Mouse (Mus musculus): ENCODE measurements at regions not wholly inside any gene's neighbourhood (a gene's known extent, or its start where the extent isn't known, plus 50 kb on each side); places are given as distances from the start of the nearest gene placed in this dataset.

DNA sequence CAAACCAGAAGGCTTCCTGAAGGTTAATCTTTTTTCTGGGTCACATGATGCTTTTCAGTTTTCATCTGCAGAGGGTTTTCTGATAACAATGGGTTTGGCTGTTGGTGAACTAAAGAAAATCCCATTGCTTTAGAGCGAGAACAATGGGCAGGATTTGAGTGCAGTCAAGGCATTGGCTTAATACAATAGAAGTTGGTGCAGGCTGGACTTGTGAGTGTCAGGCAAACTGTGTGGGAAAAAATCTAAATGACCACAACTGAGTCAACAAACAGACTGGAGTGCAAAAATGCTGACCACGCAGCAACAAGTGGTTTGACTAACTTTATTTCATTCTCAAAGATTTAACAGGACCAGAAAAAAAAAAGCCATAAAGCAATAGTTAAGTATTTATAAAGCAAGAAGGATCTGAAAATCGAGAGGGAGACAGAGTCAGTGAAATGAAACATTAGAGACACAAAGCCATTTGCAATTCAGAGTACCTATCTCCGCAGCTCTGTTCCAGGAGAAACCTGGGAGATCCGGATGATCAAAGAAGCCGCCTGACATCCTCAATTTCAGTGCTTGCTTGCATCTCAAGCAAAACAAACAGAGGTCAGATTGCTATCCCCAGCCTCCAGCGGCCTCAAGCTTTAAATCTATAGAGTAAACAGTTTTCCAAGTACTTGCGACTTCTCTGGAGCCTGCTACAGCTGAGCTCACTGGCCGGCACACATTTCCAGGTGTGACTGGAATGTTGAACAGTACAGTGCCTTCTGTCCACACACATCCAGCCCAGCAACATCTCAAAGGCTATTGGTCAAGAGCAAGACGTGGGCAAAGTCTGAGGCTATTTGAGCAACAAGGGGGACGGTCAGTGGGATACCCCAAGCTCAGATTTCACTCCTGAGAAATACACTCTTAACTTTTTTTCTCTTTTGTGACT, 229.5 kb upstream of the Arglu1 start:
- in situ Hi-C loops (cut with MboI; ENCODE audit: low pct_ligation_motif_present, low pct_unique_long_range_greater_than_20kb, low sequenced_read_pairs) (no loop called here), dilution Hi-C loops (cut with MboI; ENCODE audit: extremely low pct_ligation_motif_present, extremely low pct_unique_long_range_greater_than_20kb, low sequenced_read_pairs) (no loop called here)
- H3K27me3 ChIP-seq (replicated peaks), result no peaks in the 10 kb centered on the region
- no peaks in the 10 kb centered on the region for H3K79me2 ChIP-seq (replicated peaks; ENCODE audit: control insufficient read depth, extremely low read depth, insufficient read depth, poor library complexity, severe bottlenecking)
- no peak overlapping the region for H3K4me2 ChIP-seq (ENCODE audit: insufficient read depth, low read depth, poor library complexity, severe bottlenecking)
- DNase-seq (ENCODE audit: extremely low read depth), result no peak
- H3K9ac ChIP-seq (ENCODE audit: insufficient read depth, low read depth), result no peak overlapping the region
- TF ChIP-seq IRF4 (IDR thresholded peaks at IDR 0.05; ENCODE audit: low read depth, low read length) (no peak), BHLHE40 (IDR thresholded peaks at IDR 0.05; ENCODE audit: low read depth, low read length) (no peak), TCF12 (IDR thresholded peaks at IDR 0.05; ENCODE audit: low read depth, low read length) (no peak), MEF2A (IDR thresholded peaks at IDR 0.05; ENCODE audit: borderline replicate concordance, low read depth, low read length) (no peak)
- peaks cover 60% of the 10 kb centered on the region for H3K9me3 ChIP-seq (replicated peaks; ENCODE audit: low read length)
- H3K36me3 ChIP-seq (replicated peaks in 1 of 2; ENCODE audit: control insufficient read depth in 1 of 2, insufficient read depth in 1 of 2, low read length in 1 of 2), result no peaks in the 10 kb centered on the region
- no peak overlapping the region for H3K4me3 ChIP-seq (replicated peaks in 1 of 3; ENCODE audit: low read depth in 2 of 3, low read length in 2 of 3, poor library complexity in 1 of 3)
- H3K4me1 ChIP-seq (ENCODE audit: control insufficient read depth in 1 of 2, insufficient read depth in 2 of 2), result no peaks in the 10 kb centered on the region
- H3K27ac ChIP-seq (ENCODE audit: insufficient read depth, low read depth), result no peak overlapping the region

DNA sequence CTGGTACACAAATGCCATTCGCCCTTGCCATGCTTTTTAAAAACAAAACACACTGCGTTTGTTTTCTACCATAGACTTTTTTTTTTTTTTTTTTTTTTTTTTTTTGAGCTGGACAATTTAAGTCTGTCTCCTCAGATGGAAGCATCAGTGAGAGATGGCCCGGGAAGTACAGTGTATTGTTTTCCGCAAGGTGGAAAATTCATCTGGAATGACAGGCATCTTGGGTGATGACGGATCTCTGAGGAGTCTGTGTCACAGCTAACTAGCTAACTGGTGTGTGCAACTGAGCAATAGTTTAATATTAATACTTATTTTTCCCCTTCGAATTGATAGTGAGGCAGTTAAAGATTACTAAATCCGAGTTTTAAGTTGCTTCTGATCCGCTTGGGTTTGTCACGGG, 228.7 kb upstream of the Arglu1 start:
- Histone ChIP-seq H3K79me2 (replicated peaks; ENCODE audit: control insufficient read depth, extremely low read depth, insufficient read depth, poor library complexity, severe bottlenecking) (no peaks in the 10 kb centered on the region), H3K9ac (ENCODE audit: insufficient read depth, low read depth) (no peak overlapping the region), H3K27ac (ENCODE audit: insufficient read depth, low read depth) (no peak overlapping the region), H3K36me3 (replicated peaks in 1 of 2; ENCODE audit: control insufficient read depth in 1 of 2, insufficient read depth in 1 of 2, low read length in 1 of 2) (no peaks in the 10 kb centered on the region), H3K4me3 (replicated peaks in 1 of 3; ENCODE audit: low read depth in 2 of 3, low read length in 2 of 3, poor library complexity in 1 of 3) (no peak overlapping the region), H3K27me3 (replicated peaks) (no peaks in the 10 kb centered on the region), H3K4me1 (ENCODE audit: control insufficient read depth in 1 of 2, insufficient read depth in 2 of 2) (no peaks in the 10 kb centered on the region), H3K9me3 (replicated peaks; ENCODE audit: low read length) (peaks cover 61% of the 10 kb centered on the region), H3K4me2 (ENCODE audit: insufficient read depth, low read depth, poor library complexity, severe bottlenecking) (no peak overlapping the region)
- dilution Hi-C loops (cut with MboI; ENCODE audit: extremely low pct_ligation_motif_present, extremely low pct_unique_long_range_greater_than_20kb, low sequenced_read_pairs), result no loop called here
- DNase-seq (ENCODE audit: extremely low read depth), result no peak
- in situ Hi-C loops (cut with MboI; ENCODE audit: low pct_ligation_motif_present, low pct_unique_long_range_greater_than_20kb, low sequenced_read_pairs), result no loop called here
- no peak for TF ChIP-seq CHD2 (IDR thresholded peaks at IDR 0.05; ENCODE audit: low read length)
- TF ChIP-seq MAZ (IDR thresholded peaks at IDR 0.05; ENCODE audit: low read depth, low read length), result no peak
- no peak for TF ChIP-seq BHLHE40 (IDR thresholded peaks at IDR 0.05; ENCODE audit: low read depth, low read length)
- TF ChIP-seq MXI1 (IDR thresholded peaks at IDR 0.05; ENCODE audit: low read depth, low read length), result no peak
- TF ChIP-seq RAD21 (IDR thresholded peaks at IDR 0.05; ENCODE audit: low read depth, low read length), result no peak
- no peak for TF ChIP-seq ETS1 (conservative IDR thresholded peaks at IDR 0.05; ENCODE audit: low read depth, low read length)
- no peak for TF ChIP-seq HCFC1 (IDR thresholded peaks at IDR 0.05; ENCODE audit: low read depth, low read length)

DNA sequence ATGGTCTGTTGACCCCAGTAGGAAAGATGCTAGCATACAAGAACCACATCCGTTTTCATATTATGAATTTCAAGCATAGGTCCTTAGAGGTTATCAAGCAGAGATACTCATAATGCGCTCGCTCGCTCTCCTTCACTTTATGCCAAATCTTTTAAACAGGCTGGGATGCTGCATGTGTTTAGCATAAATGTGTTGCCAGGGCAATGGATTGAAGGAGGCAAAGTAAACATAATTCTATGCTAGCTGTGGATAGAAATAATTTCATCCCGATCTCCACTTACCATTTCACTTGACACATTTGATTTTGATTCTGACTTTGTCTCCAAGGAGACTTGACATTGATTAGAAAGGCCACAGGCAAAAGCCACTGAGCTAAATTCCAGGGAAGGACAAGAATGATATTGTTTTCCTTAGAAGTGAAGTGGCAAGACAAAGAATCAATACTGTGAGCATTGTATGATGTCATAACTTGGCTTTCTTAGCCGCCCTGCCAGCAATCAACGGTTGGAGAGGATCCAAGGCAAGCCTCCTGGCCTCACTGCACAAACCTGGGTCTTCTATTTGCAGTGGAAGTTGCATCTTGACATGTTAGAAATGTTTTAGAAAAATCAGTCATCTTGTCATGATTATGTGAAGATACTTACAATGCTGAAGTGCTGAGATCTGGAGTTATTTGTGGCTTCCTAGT, 217.3 kb upstream of the Arglu1 start:
- no peak for DNase-seq (ENCODE audit: extremely low read depth)
- H3K9me3 ChIP-seq (replicated peaks; ENCODE audit: low read length), result peaks cover 49% of the 10 kb centered on the region
- no peak overlapping the region for H3K4me2 ChIP-seq (ENCODE audit: insufficient read depth, low read depth, poor library complexity, severe bottlenecking)
- in situ Hi-C loops (cut with MboI; ENCODE audit: low pct_ligation_motif_present, low pct_unique_long_range_greater_than_20kb, low sequenced_read_pairs) (no loop called here), dilution Hi-C loops (cut with MboI; ENCODE audit: extremely low pct_ligation_motif_present, extremely low pct_unique_long_range_greater_than_20kb, low sequenced_read_pairs) (no loop called here)
- no peaks in the 10 kb centered on the region for H3K4me1 ChIP-seq (ENCODE audit: control insufficient read depth in 1 of 2, insufficient read depth in 2 of 2)
- no peak overlapping the region for H3K4me3 ChIP-seq (replicated peaks in 1 of 3; ENCODE audit: low read depth in 2 of 3, low read length in 2 of 3, poor library complexity in 1 of 3)
- no peak overlapping the region for H3K27ac ChIP-seq (ENCODE audit: insufficient read depth, low read depth)
- no peaks in the 10 kb centered on the region for H3K36me3 ChIP-seq (replicated peaks in 1 of 2; ENCODE audit: control insufficient read depth in 1 of 2, insufficient read depth in 1 of 2, low read length in 1 of 2)
- H3K79me2 ChIP-seq (replicated peaks; ENCODE audit: control insufficient read depth, extremely low read depth, insufficient read depth, poor library complexity, severe bottlenecking), result no peaks in the 10 kb centered on the region
- H3K9ac ChIP-seq (ENCODE audit: insufficient read depth, low read depth), result no peak overlapping the region
- no peaks in the 10 kb centered on the region for H3K27me3 ChIP-seq (replicated peaks)
- TF ChIP-seq MEF2A (IDR thresholded peaks at IDR 0.05; ENCODE audit: borderline replicate concordance, low read depth, low read length), result no peak
- TF ChIP-seq PAX5 (IDR thresholded peaks at IDR 0.05; ENCODE audit: low read length), result no peak
- TF ChIP-seq ZC3H11A (IDR thresholded peaks at IDR 0.05; ENCODE audit: low read depth, low read length), result no peak
- TF ChIP-seq ETS1 (conservative IDR thresholded peaks at IDR 0.05; ENCODE audit: low read depth, low read length), result no peak
- no peak for TF ChIP-seq IRF4 (IDR thresholded peaks at IDR 0.05; ENCODE audit: low read depth, low read length)
- TF ChIP-seq MAFK (IDR thresholded peaks at IDR 0.05; ENCODE audit: insufficient replicate concordance, low read length), result no peak
- no peak for TF ChIP-seq TBP (conservative IDR thresholded peaks at IDR 0.05; ENCODE audit: low read depth, low read length)
- no peak for TF ChIP-seq JUN (IDR thresholded peaks at IDR 0.05; ENCODE audit: insufficient read depth, low read depth, low read length)
- no peak for TF ChIP-seq CHD2 (IDR thresholded peaks at IDR 0.05; ENCODE audit: low read length)
- TF ChIP-seq JUND (conservative IDR thresholded peaks at IDR 0.05; ENCODE audit: low read depth, low read length), result no peak
- no peak for TF ChIP-seq MXI1 (IDR thresholded peaks at IDR 0.05; ENCODE audit: low read depth, low read length)
- no peak for TF ChIP-seq BHLHE40 (IDR thresholded peaks at IDR 0.05; ENCODE audit: low read depth, low read length)
- TF ChIP-seq MAX (IDR thresholded peaks at IDR 0.05; ENCODE audit: low read length), result no peak
- no peak for TF ChIP-seq E2F4 (IDR thresholded peaks at IDR 0.05; ENCODE audit: insufficient replicate concordance, low read depth, low read length)
- no peak for TF ChIP-seq ZKSCAN1 (IDR thresholded peaks at IDR 0.05; ENCODE audit: borderline replicate concordance, low read depth, low read length)
- TF ChIP-seq USF2 (conservative IDR thresholded peaks at IDR 0.05; ENCODE audit: low read depth, low read length), result no peak
- TF ChIP-seq UBTF (IDR thresholded peaks at IDR 0.05; ENCODE audit: low read depth, low read length), result no peak
- no peak for TF ChIP-seq RAD21 (IDR thresholded peaks at IDR 0.05; ENCODE audit: low read depth, low read length)

Measured in CH12.LX (cell line).